Mouse (Mus musculus): ENCODE measurements around the gene Msmo1.

DNA sequence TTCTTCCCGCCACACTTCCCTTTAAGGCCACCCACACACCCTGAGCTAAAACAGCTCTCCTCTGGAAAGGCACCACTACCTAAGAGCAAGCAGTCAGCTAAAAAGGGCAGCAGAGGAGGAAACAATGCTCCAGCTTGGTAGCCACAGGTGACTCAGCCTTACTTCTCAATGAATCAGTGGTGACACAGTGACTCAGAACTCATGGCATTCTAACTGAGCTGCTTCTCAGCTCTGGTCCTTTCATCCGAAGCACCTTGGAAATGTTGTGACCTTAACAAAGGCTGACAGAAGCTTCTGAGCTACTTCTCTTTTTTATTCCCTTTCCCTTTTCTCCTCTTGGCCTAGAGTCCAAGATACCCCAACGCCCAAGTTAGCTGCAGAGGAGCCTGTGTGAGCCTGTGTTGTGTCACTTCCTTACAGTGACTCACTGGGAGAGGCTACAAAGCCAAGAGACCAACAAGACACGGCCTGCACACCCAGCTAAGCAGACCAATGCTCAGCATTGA lies 7.3 kb downstream of the Msmo1 start:
- TF ChIP-seq CTCF (IDR thresholded peaks at IDR 0.05; ENCODE audit: low read depth) = no peak
- no peak for TF ChIP-seq EP300 (IDR thresholded peaks at IDR 0.05; ENCODE audit: low read depth)
